Mouse (Mus musculus): ENCODE data around the gene Bcl3.

DNA sequence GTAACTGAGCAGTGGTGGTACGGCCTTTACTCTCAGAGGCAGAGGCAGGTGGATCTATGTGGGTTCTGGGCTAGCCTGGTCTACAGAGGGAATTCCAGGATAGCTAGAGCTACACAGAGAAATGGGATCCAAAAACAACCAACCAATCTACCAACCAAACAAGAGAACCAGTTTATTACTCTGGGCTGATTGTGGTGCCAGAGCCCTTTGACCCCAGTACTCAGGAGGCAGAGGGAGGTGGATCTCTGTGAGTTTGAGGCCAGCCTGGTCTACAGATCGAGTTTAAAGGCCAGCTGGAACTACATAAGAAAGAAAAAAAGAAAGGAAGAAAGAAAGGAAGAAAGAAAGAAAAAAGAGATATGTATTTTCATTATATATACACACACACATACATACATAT lies 27.3 kb downstream of the Bcl3 start:
- TF ChIP-seq GATA1 (IDR thresholded peaks at IDR 0.05; ENCODE audit: low read length) (no peak), TAL1 (IDR thresholded peaks at IDR 0.05; ENCODE audit: low read length) (no peak)
